Mouse (Mus musculus) megakaryocyte, embryonic 14.5 days (primary cell): ENCODE data around the gene Cmya5.

Source experiments
- FLI1 ChIP-seq: IDR thresholded peaks from 2 replicates; pipeline ENCODE4 v1.6.1; 2012; ENCODE audit warnings: low read length, inconsistent platforms, mixed read lengths
- GATA1 ChIP-seq: IDR thresholded peaks from 3 replicates; pipeline ENCODE4 v1.6.1; 2012; ENCODE audit warnings: mixed read lengths, low read length, inconsistent platforms, borderline replicate concordance

- TF ChIP-seq GATA1 (no peak), FLI1 (no peak)
These were observed 83.2 kb downstream of the Cmya5 start for GRCm38 (mm10) chr13:93061311-93061710.
